Comparison of ENCODE assay signal across 22 mouse cellular contexts in genomic region chr11:60843412-60843811, GRCm38 (mm10). TPM values are rescaled to one million over a fixed set of nuclear protein-coding genes. Genes with fewer than 3 reads are reported as not detected.
DNase-seq lines count a peak whose midpoint lies in the region; TF ChIP-seq lines count a peak whose summit lies in the region.
"Had no signal": no experiment of that assay in that cellular context is flagged by ENCODE, and none has a peak within 500 bp of the region (broad histone marks: within the 10 kb centered on the region; RNA-seq: fewer than 3 reads in every experiment).

No protein-coding gene starts in this region.

- peaks cover 25% of the 10 kb centered on the region for H3K4me1 ChIP-seq in brown adipose tissue, adult 24 weeks (ENCODE audit: control insufficient read depth, insufficient read depth, insufficient read length, low read length)

- peaks cover 12% of the 10 kb centered on the region for H3K79me2 ChIP-seq in C2C12 (ENCODE audit: control insufficient read depth, insufficient read depth)
- H3K79me2 ChIP-seq in myocyte (ENCODE audit: control insufficient read depth, insufficient read depth), result peaks cover 3% of the 10 kb centered on the region

- TF ChIP-seq CTCF in gastrocnemius, adult 2 months (IDR thresholded peaks at IDR 0.05), result no peak
- no peak for TF ChIP-seq CTCF in C2C12 (IDR thresholded peaks at IDR 0.05; ENCODE audit: control insufficient read depth, insufficient read depth, insufficient read length)

- H3K4me2 ChIP-seq in myocyte (ENCODE audit: low read depth), result no peak overlapping the region

- no peak for TF ChIP-seq POLR2A in myocyte (IDR thresholded peaks at IDR 0.05; ENCODE audit: insufficient read length, low read depth)

- H3ac ChIP-seq in C2C12 (ENCODE audit: control insufficient read depth, insufficient read length, low read depth) (no peak overlapping the region), myocyte (ENCODE audit: control insufficient read depth, insufficient read length) (no peak overlapping the region)

- intact Hi-C loops in gastrocnemius, adult 2 months (cut with DNase I), result no loop called here

- no peaks in the 10 kb centered on the region for H3K27me3 ChIP-seq in C2C12 (ENCODE audit: control insufficient read depth, insufficient read depth, insufficient read length)
- H3K27me3 ChIP-seq in myocyte (ENCODE audit: control insufficient read depth, insufficient read depth, insufficient read length), result no peaks in the 10 kb centered on the region
- H3K27me3 ChIP-seq: CH12.LX, Patski had no signal

- no peak overlapping the region for H3K4me3 ChIP-seq in gastrocnemius, adult 2 months
- H3K4me3 ChIP-seq in C2C12 (ENCODE audit: insufficient read depth, poor library complexity, severe bottlenecking) (no peak overlapping the region), myocyte (no peak overlapping the region)
- no peak overlapping the region for H3K4me3 ChIP-seq in brown adipose tissue, adult 24 weeks (ENCODE audit: insufficient read depth, low read depth, low read length)

- no peaks in the 10 kb centered on the region for H3K36me3 ChIP-seq in C2C12 (ENCODE audit: control insufficient read depth, insufficient read depth)
- H3K36me3 ChIP-seq in myocyte (ENCODE audit: control insufficient read depth, insufficient read depth), result no peaks in the 10 kb centered on the region

- peak overlapping the region; percentile 92; the same call in 1 of the 2 replicates for H3K27ac ChIP-seq in gastrocnemius, adult 2 months
- H3K27ac ChIP-seq in brown adipose tissue, adult 24 weeks (replicated peaks; ENCODE audit: low read depth, low read length), result peak overlapping the region; percentile 90

- DNase-seq in gastrocnemius, adult 2 months, result no peak
- DNase-seq in gastrocnemius, postnatal 25 days, result no peak
- no peak for DNase-seq in adrenal gland, adult 8-10 months
- DNase-seq in right cerebral cortex, postnatal 36 days (ENCODE audit: low spot score in 2 of 2), result no peak
- DNase-seq in T-cell, adult 2 months (ENCODE audit: low spot score), result no peak
- DNase-seq: adrenal gland, adult 2 months; adrenal gland, postnatal 10 days; adrenal gland, postnatal 14 days; adrenal gland, postnatal 25 days; adrenal gland, postnatal 36 days; B cell, adult 2 months; cerebellum, adult 11 months; cerebellum, adult 11-12 months; cerebellum, adult 18-20 months; cerebellum, adult 2 months; cerebellum, adult 8-10 months; cerebellum, adult 9-10 months had no signal

- peaks cover 5% of the 10 kb centered on the region for H3K79me3 ChIP-seq in C2C12 (ENCODE audit: low read depth)

TF ChIP-seq in C2C12, 6 proteins besides CTCF, POLR2A, EP300 and RAD21:
- TF ChIP-seq MYOG (IDR thresholded peaks at IDR 0.05; ENCODE audit: control insufficient read depth, extremely low read depth, insufficient read length), result no peak
- no peak for TF ChIP-seq USF1 (IDR thresholded peaks at IDR 0.05; ENCODE audit: low read depth)
- TF ChIP-seq MAX (IDR thresholded peaks at IDR 0.05), result no peak
- no peak for TF ChIP-seq CEBPB (IDR thresholded peaks at IDR 0.05; ENCODE audit: low read depth)
- peak; percentile 86 for TF ChIP-seq MYOD1 (IDR thresholded peaks at IDR 0.05; ENCODE audit: control insufficient read depth, insufficient read length, low read depth)
TF ChIP-seq in C2C12: peak in this region for 1.

TF ChIP-seq in myocyte, 11 proteins besides CTCF, POLR2A, EP300 and RAD21:
- TF ChIP-seq TCF12 (IDR thresholded peaks at IDR 0.05; ENCODE audit: insufficient read depth, poor library complexity, severe bottlenecking), result no peak
- TF ChIP-seq MYOG (IDR thresholded peaks at IDR 0.05; ENCODE audit: control insufficient read depth in 1 of 3, insufficient read depth in 1 of 3, insufficient read length in 2 of 3, low read depth in 2 of 3), result peak in 1 of 3 experiments; percentile 19
- TF ChIP-seq MYOD1 (IDR thresholded peaks at IDR 0.05; ENCODE audit: control insufficient read depth in 1 of 3, insufficient read length in 2 of 3, low read depth in 2 of 3), result peak; percentile 39 to 95 (median 94)

RNA-seq across cellular contexts. Expression of gene Dhrs7b, which starts 13.0 kb away (rescaled TPM):
- total RNA-seq in gastrocnemius, adult 2 months (2021), result 10 to 100 TPM; 20.8 to 23.0 TPM
- total RNA-seq in gastrocnemius, postnatal 25 days (2021), result 10 to 100 TPM; 19.1 to 22.0 TPM
- polyA plus RNA-seq in C2C12 (2012; fragmentation: generic; extraction: Trizol) (46.4 TPM), myocyte (2012; fragmentation: generic; extraction: Trizol) (51.2 TPM)
- 82.8 and 88.3 TPM in 2 replicates for polyA plus RNA-seq in brown adipose tissue, adult 24 weeks (2012; ENCODE audit: insufficient read depth, insufficient read length, missing spikeins)
- total RNA-seq in adrenal gland, adult 8-10 months (2022), result 10 to 100 TPM; 36.0 to 44.8 (median 40.3) TPM

RNA-seq across cellular contexts. Expression of gene Shmt1, which starts 31.9 kb away (rescaled TPM):
- 10 to 100 TPM in 1 of 2 experiments, 1 to 10 TPM in 1; 8.3 to 10.0 TPM for total RNA-seq in gastrocnemius, adult 2 months (2021)
- total RNA-seq in gastrocnemius, postnatal 25 days (2021), result 10 to 100 TPM in 1 of 2 experiments, 1 to 10 TPM in 1; 9.1 to 12.2 TPM
- polyA plus RNA-seq in C2C12 (2012; fragmentation: generic; extraction: Trizol), result 28.7 TPM
- 18.0 and 28.1 TPM in 2 replicates for polyA plus RNA-seq in brown adipose tissue, adult 24 weeks (2012; ENCODE audit: insufficient read depth, insufficient read length, missing spikeins)
- 6.6 TPM for polyA plus RNA-seq in myocyte (2012; fragmentation: generic; extraction: Trizol)
- total RNA-seq in adrenal gland, adult 8-10 months (2022), result 100 to 1,000 TPM in 1 of 4 experiments, 10 to 100 TPM in 3; 38.4 to 111 (median 73.2) TPM

RNA-seq across cellular contexts. Expression of gene Tmem11, which starts 35.7 kb away (rescaled TPM):
- total RNA-seq in gastrocnemius, adult 2 months (2021), result 10 to 100 TPM; 41.4 to 41.6 TPM
- total RNA-seq in gastrocnemius, postnatal 25 days (2021), result 10 to 100 TPM; 34.0 TPM
- polyA plus RNA-seq in C2C12 (2012; fragmentation: generic; extraction: Trizol), result 61.5 TPM
- polyA plus RNA-seq in brown adipose tissue, adult 24 weeks (2012; ENCODE audit: insufficient read depth, insufficient read length, missing spikeins), result 60.2 and 63.5 TPM in 2 replicates
- polyA plus RNA-seq in myocyte (2012; fragmentation: generic; extraction: Trizol), result 68.7 TPM
- 10 to 100 TPM; 33.6 to 47.6 (median 38.0) TPM for total RNA-seq in adrenal gland, adult 8-10 months (2022)
